Mouse (Mus musculus): ENCODE results near the gene Mob3a. TPM values are rescaled to one million over a fixed set of nuclear protein-coding genes. Genes with fewer than 3 reads are reported as not detected.
A peak's percentile ranks its signal among the peaks of the same experiment; 100 is the strongest.

The Mob3a gene
- polyA plus RNA-seq, 1 experiment from 2014 or later: 38.9 TPM

- no peak overlapping the region for H3K4me2 ChIP-seq
- no peak for ATAC-seq (replicated peaks; ENCODE audit: insufficient number of reproducible peaks, low FRiP score, low TSS enrichment)
- H3K36me3 ChIP-seq (ENCODE audit: control insufficient read depth, insufficient read depth, low read length): peaks cover 20% of the 10 kb centered on the region
- H3K4me1 ChIP-seq (ENCODE audit: control insufficient read depth, insufficient read depth, low read length): peaks cover 30% of the 10 kb centered on the region
- no peak overlapping the region for H3K27ac ChIP-seq (ENCODE audit: low read depth, low read length)
- no peak overlapping the region for H3K4me3 ChIP-seq (ENCODE audit: low read depth, low read length)
- H3K9ac ChIP-seq (ENCODE audit: low read depth, low read length): peak overlapping the region; percentile 6; the same call in 1 of the 2 replicates
- H3K27me3 ChIP-seq (ENCODE audit: control insufficient read depth, insufficient read depth, low read length): no peaks in the 10 kb centered on the region
- no peaks in the 10 kb centered on the region for H3K9me3 ChIP-seq (replicated peaks; ENCODE audit: control insufficient read depth, low read length)
- 80% methylated on average over 5 of the region's 5 CpGs for WGBS (ENCODE audit: insufficient replicate concordance)
These were observed 2.6 kb upstream of the Mob3a start for GRCm38 (mm10) chr10:80704418-80704817.

DNA sequence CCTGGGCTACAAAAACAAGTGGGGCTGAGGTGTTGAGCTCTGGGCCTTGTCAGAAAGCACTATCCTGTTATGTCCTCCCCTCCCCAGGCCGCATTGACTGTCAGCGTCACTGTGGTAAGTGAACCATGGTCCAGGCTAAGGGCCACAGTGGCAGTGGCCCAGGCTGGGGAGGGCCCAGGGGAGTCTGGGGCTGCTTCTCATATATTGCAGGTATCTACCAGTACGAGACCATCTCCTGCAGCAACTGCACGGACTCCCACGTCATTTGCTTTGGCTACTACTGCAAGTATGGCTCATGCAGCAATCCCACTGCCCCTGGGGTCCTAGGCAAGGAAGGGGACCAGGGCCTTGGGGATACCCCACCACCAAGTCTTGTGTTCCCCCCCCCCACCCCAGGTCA is 1.9 kb upstream of the Mob3a start:
- Histone ChIP-seq H3K27me3 (ENCODE audit: control insufficient read depth, insufficient read depth, low read length) (no peaks in the 10 kb centered on the region), H3K9me3 (replicated peaks; ENCODE audit: control insufficient read depth, low read length) (no peaks in the 10 kb centered on the region), H3K4me2 (peak overlapping the region; percentile 95), H3K9ac (ENCODE audit: low read depth, low read length) (no peak overlapping the region), H3K36me3 (ENCODE audit: control insufficient read depth, insufficient read depth, low read length) (peaks cover 13% of the 10 kb centered on the region), H3K27ac (ENCODE audit: low read depth, low read length) (no peak overlapping the region), H3K4me3 (ENCODE audit: low read depth, low read length) (peak overlapping the region; percentile 1; the same call in 1 of the 2 replicates), H3K4me1 (ENCODE audit: control insufficient read depth, insufficient read depth, low read length) (peaks cover 33% of the 10 kb centered on the region)
- 81% methylated on average over 5 of the region's 5 CpGs for WGBS (ENCODE audit: insufficient replicate concordance)
- ATAC-seq (replicated peaks; ENCODE audit: insufficient number of reproducible peaks, low FRiP score, low TSS enrichment): no peak

DNA sequence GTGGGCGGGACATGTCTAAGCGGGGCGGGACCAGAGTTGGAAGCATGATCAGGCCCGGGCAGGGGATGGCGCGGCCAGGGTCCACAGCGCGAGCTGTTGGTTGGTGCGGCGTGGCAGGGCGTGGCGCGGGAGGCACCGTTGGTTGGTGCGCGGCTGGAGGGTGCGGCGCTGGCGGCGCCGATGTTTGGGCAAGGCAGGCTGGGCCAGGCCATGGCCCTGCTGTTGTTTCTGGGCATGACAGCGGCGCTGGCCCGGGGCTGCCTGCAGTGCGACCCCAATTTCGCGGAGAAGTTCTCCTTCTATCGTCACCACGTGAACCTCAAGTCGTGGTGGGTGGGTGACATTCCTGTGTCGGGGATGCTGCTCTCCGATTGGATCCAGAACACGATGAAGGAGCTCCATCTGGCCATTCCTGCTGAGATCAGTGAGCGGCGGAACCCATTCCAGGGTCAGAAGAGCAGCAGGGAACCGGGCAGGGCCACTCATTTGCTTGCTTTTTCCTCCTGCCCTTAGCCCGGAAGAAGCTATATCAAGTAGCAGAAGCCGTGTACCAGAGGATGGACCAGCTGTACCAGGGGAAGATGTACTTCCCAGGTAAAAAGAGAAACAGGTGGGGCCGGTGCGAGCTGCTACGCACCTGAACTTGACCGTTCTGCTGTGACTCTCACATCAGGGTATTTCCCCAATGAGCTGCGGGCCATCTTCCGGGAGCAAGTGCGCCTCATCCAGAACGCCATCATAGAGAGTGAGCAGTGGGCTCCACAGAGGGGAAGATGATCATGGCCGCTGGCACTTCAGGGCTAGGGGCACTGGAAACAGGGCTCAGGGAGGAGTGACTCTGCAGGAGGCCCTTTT is 986 bp upstream of the Mob3a start:
- Histone ChIP-seq H3K9me3 (replicated peaks; ENCODE audit: control insufficient read depth, low read length) (no peaks in the 10 kb centered on the region), H3K27me3 (ENCODE audit: control insufficient read depth, insufficient read depth, low read length) (no peaks in the 10 kb centered on the region), H3K27ac (ENCODE audit: low read depth, low read length) (peak overlapping the region; percentile 83), H3K4me3 (ENCODE audit: low read depth, low read length) (peak overlapping the region; percentile 61), H3K9ac (ENCODE audit: low read depth, low read length) (peak overlapping the region; percentile 68), H3K4me1 (ENCODE audit: control insufficient read depth, insufficient read depth, low read length) (peaks cover 39% of the 10 kb centered on the region), H3K4me2 (peak overlapping the region; percentile 95), H3K36me3 (ENCODE audit: control insufficient read depth, insufficient read depth, low read length) (peaks cover 8% of the 10 kb centered on the region)
- peak; percentile 86 for ATAC-seq (replicated peaks; ENCODE audit: insufficient number of reproducible peaks, low FRiP score, low TSS enrichment)
- WGBS (ENCODE audit: insufficient replicate concordance): 1% methylated on average over 47 of the region's 47 CpGs

GRCm38 (mm10) chr10:80700732-80701131 is 1.0 kb downstream of the Mob3a start:
- no peaks in the 10 kb centered on the region for H3K9me3 ChIP-seq (replicated peaks; ENCODE audit: control insufficient read depth, low read length)
- H3K27ac ChIP-seq (ENCODE audit: low read depth, low read length): no peak overlapping the region
- peaks cover 45% of the 10 kb centered on the region for H3K4me1 ChIP-seq (ENCODE audit: control insufficient read depth, insufficient read depth, low read length)
- ATAC-seq (replicated peaks; ENCODE audit: insufficient number of reproducible peaks, low FRiP score, low TSS enrichment): no peak
- H3K36me3 ChIP-seq (ENCODE audit: control insufficient read depth, insufficient read depth, low read length): no peaks in the 10 kb centered on the region
- H3K27me3 ChIP-seq (ENCODE audit: control insufficient read depth, insufficient read depth, low read length): no peaks in the 10 kb centered on the region
- H3K4me3 ChIP-seq (ENCODE audit: low read depth, low read length): peak overlapping the region; percentile 61
- H3K4me2 ChIP-seq: peak overlapping the region; percentile 95
- H3K9ac ChIP-seq (ENCODE audit: low read depth, low read length): peak overlapping the region; percentile 65
- WGBS (ENCODE audit: insufficient replicate concordance): 41% methylated on average over 4 of the region's 4 CpGs

DNA sequence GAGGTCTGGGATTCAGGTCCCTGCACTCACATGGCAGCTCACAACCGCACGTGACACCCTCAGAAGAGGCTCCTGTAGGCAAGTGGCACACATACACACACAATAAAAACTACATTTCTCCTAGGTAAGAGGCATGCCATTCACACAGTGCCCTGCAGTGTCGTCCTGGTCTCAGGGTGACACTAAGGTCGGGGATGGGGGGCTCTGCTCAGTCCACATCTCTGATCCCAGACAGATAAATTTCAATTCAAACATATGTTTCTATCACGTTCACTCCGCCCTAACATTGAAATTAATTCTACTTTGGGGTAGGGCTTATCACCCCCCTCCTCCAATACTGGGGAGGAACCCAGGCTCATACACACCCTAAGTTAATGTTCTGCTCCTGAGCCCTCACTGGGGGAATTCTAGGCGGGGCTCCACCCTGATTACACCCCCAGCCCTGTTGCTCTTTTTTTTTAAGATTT is 1.7 kb downstream of the Mob3a start:
- 82% methylated on average over 7 of the region's 7 CpGs for WGBS (ENCODE audit: insufficient replicate concordance)
- Histone ChIP-seq H3K9me3 (replicated peaks; ENCODE audit: control insufficient read depth, low read length) (no peaks in the 10 kb centered on the region), H3K27ac (ENCODE audit: low read depth, low read length) (no peak overlapping the region), H3K36me3 (ENCODE audit: control insufficient read depth, insufficient read depth, low read length) (no peaks in the 10 kb centered on the region), H3K9ac (ENCODE audit: low read depth, low read length) (peak overlapping the region; percentile 17; the same call in 1 of the 2 replicates), H3K4me3 (ENCODE audit: low read depth, low read length) (0 out of 2 replicates have a peak overlapping the region, but pooled peaks have one; percentile 61), H3K27me3 (ENCODE audit: control insufficient read depth, insufficient read depth, low read length) (no peaks in the 10 kb centered on the region), H3K4me1 (ENCODE audit: control insufficient read depth, insufficient read depth, low read length) (peaks cover 47% of the 10 kb centered on the region), H3K4me2 (peak overlapping the region; percentile 95)
- ATAC-seq (replicated peaks; ENCODE audit: insufficient number of reproducible peaks, low FRiP score, low TSS enrichment): no peak

DNA sequence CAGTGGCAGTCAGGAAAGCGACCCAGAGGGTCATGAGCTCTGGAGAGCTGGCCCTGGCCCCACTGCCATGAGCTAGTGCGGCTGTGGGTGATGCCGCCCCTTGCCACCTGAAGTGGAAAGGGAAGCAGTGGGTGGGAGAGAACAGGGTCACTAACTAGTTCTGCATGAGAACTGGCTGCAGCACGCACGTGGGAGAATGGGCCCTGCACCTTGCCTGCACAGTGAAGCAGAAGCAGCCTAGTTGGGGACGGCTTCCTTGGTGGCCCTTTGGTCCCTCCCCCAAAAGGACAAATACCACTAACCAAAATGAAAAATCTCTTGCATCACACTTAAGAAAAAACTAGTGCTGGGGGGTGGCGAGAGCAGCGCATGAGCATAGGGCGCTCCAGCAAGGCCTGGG is 3.2 kb downstream of the Mob3a start:
- 0 out of 2 replicates have a peak overlapping the region, but pooled peaks have one; percentile 9 for H3K4me3 ChIP-seq (ENCODE audit: low read depth, low read length)
- H3K4me2 ChIP-seq: peak overlapping the region; percentile 48
- H3K36me3 ChIP-seq (ENCODE audit: control insufficient read depth, insufficient read depth, low read length): 0 out of 2 replicates have a peak, but pooled peaks cover 5% of the 10 kb centered on the region
- H3K4me1 ChIP-seq (ENCODE audit: control insufficient read depth, insufficient read depth, low read length): peaks cover 46% of the 10 kb centered on the region
- no peaks in the 10 kb centered on the region for H3K27me3 ChIP-seq (ENCODE audit: control insufficient read depth, insufficient read depth, low read length)
- H3K27ac ChIP-seq (ENCODE audit: low read depth, low read length): peak overlapping the region; percentile 63; the same call in 1 of the 2 replicates
- ATAC-seq (replicated peaks; ENCODE audit: insufficient number of reproducible peaks, low FRiP score, low TSS enrichment): no peak
- no peaks in the 10 kb centered on the region for H3K9me3 ChIP-seq (replicated peaks; ENCODE audit: control insufficient read depth, low read length)
- 90% methylated on average over 9 of the region's 9 CpGs for WGBS (ENCODE audit: insufficient replicate concordance)
- H3K9ac ChIP-seq (ENCODE audit: low read depth, low read length): no peak overlapping the region

GRCm38 (mm10) chr10:80697812-80698211 is 4.0 kb downstream of the Mob3a start:
- no peaks in the 10 kb centered on the region for H3K27me3 ChIP-seq (ENCODE audit: control insufficient read depth, insufficient read depth, low read length)
- H3K36me3 ChIP-seq (ENCODE audit: control insufficient read depth, insufficient read depth, low read length): 0 out of 2 replicates have a peak, but pooled peaks cover 5% of the 10 kb centered on the region
- no peak overlapping the region for H3K9ac ChIP-seq (ENCODE audit: low read depth, low read length)
- no peaks in the 10 kb centered on the region for H3K9me3 ChIP-seq (replicated peaks; ENCODE audit: control insufficient read depth, low read length)
- H3K4me1 ChIP-seq (ENCODE audit: control insufficient read depth, insufficient read depth, low read length): peaks cover 41% of the 10 kb centered on the region
- peak overlapping the region; percentile 63; the same call in 1 of the 2 replicates for H3K27ac ChIP-seq (ENCODE audit: low read depth, low read length)
- WGBS (ENCODE audit: insufficient replicate concordance): 57% methylated on average over 9 of the region's 9 CpGs
- ATAC-seq (replicated peaks; ENCODE audit: insufficient number of reproducible peaks, low FRiP score, low TSS enrichment): peak; percentile 24; the same call in 1 of the 2 replicates
- H3K4me3 ChIP-seq (ENCODE audit: low read depth, low read length): no peak overlapping the region
- peak overlapping the region; percentile 48; the same call in 1 of the 2 replicates for H3K4me2 ChIP-seq

GRCm38 (mm10) chr10:80697393-80697787 is 4.4 kb downstream of the Mob3a start:
- no peaks in the 10 kb centered on the region for H3K27me3 ChIP-seq (ENCODE audit: control insufficient read depth, insufficient read depth, low read length)
- H3K4me3 ChIP-seq (ENCODE audit: low read depth, low read length): no peak overlapping the region
- peaks cover 41% of the 10 kb centered on the region for H3K4me1 ChIP-seq (ENCODE audit: control insufficient read depth, insufficient read depth, low read length)
- no peak overlapping the region for H3K9ac ChIP-seq (ENCODE audit: low read depth, low read length)
- peak overlapping the region; percentile 16; the same call in 1 of the 2 replicates for H3K4me2 ChIP-seq
- ATAC-seq (replicated peaks; ENCODE audit: insufficient number of reproducible peaks, low FRiP score, low TSS enrichment): no peak
- no peaks in the 10 kb centered on the region for H3K9me3 ChIP-seq (replicated peaks; ENCODE audit: control insufficient read depth, low read length)
- H3K36me3 ChIP-seq (ENCODE audit: control insufficient read depth, insufficient read depth, low read length): 0 out of 2 replicates have a peak, but pooled peaks cover 5% of the 10 kb centered on the region
- WGBS (ENCODE audit: insufficient replicate concordance): 90% methylated on average over 8 of the region's 8 CpGs
- H3K27ac ChIP-seq (ENCODE audit: low read depth, low read length): no peak overlapping the region
